19 mouse cellular contexts compared by ENCODE assay signal in the genomic region with DNA sequence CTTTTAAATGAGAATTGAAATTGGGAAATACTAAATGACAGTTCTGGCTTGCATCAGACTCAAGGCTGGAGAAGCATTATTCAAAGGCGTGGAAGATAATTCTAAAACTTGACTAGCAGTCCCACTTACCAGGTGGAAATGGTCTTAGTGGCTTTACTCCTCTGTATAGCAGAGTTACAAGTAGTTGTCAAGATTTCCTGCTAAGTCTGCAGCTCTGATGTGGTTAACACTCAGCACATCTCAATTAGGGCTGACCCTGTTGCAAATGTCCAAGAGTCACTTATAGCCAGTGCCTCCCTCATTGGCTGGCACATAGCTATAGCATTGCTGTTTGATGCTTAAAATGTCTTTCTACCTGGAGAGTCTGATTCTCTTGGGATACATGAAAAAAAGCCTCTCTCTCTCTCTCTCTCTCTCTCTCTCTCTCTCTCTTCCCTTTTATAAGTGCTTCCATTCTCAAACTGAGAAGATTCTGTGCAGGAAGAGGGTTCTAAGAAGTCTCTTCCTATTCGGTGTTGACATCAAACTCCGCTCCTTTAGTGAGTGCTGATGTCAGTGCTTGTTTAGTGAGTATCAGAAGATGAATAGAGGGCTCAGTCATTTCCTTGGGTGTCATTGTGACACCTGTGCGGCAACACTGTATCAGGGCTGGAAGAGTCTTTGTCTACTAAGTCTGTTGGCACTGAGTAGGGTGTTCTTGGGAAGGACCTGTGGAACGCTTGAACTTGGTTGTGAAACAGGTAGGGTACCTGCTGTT. TPM values are rescaled to one million over a fixed set of nuclear protein-coding genes. Genes with fewer than 3 reads are reported as not detected.
DNase-seq lines count a peak whose midpoint lies in the region; ATAC-seq and TF ChIP-seq lines count a peak whose summit lies in the region.
"Had no signal": no experiment of that assay in that cellular context is flagged by ENCODE, and none has a peak within 500 bp of the region (broad histone marks: within the 10 kb centered on the region; RNA-seq: fewer than 3 reads in every experiment).

No protein-coding gene starts in this region.

- H3K36me3 ChIP-seq in midbrain, embryonic 11.5 days (ENCODE audit: control insufficient read depth, insufficient read depth, low read length) = no peaks in the 10 kb centered on the region
- no peaks in the 10 kb centered on the region for H3K36me3 ChIP-seq in midbrain, embryonic 10.5 days
- peaks cover 2% of the 10 kb centered on the region; the same call in 1 of the 2 replicates for H3K36me3 ChIP-seq in liver, postnatal 0 days (replicated peaks; ENCODE audit: insufficient read depth, low read length)
- no peaks in the 10 kb centered on the region for H3K36me3 ChIP-seq in forebrain, embryonic 11.5 days (ENCODE audit: control insufficient read depth, insufficient read depth, low read length)
- no peaks in the 10 kb centered on the region for H3K36me3 ChIP-seq in kidney, embryonic 16.5 days (ENCODE audit: insufficient read depth, low read length)
- H3K36me3 ChIP-seq: hindbrain, embryonic 12.5 days; limb, embryonic 12.5 days; midbrain, embryonic 13.5 days had no signal

- TF ChIP-seq EP300 in liver, postnatal 0 days (IDR thresholded peaks at IDR 0.05; ENCODE audit: low read depth) = no peak

- no peak for ATAC-seq in midbrain, embryonic 11.5 days (ENCODE audit: low FRiP score)
- no peak for ATAC-seq in liver, postnatal 0 days
- ATAC-seq in forebrain, embryonic 11.5 days (replicated peaks; ENCODE audit: low FRiP score) = no peak
- no peak for ATAC-seq in kidney, embryonic 16.5 days (ENCODE audit: low FRiP score, low TSS enrichment)
- ATAC-seq: forebrain, postnatal 0 days; intestine, embryonic 16.5 days; midbrain, embryonic 13.5 days; Patski had no signal

- no peak overlapping the region for H3K27ac ChIP-seq in midbrain, embryonic 11.5 days (ENCODE audit: low read depth, low read length)
- no peak overlapping the region for H3K27ac ChIP-seq in midbrain, embryonic 10.5 days (replicated peaks)
- peak overlapping the region; percentile 41; the same call in 1 of the 2 replicates for H3K27ac ChIP-seq in bone marrow, adult 2 months (ENCODE audit: control insufficient read depth, insufficient read depth, low read depth, low read length, poor library complexity)
- 0 out of 2 replicates have a peak overlapping the region, but pooled peaks have one; percentile 36 for H3K27ac ChIP-seq in liver, postnatal 0 days (ENCODE audit: low read depth)
- no peak overlapping the region for H3K27ac ChIP-seq in forebrain, embryonic 11.5 days (ENCODE audit: low read depth, low read length)
- H3K27ac ChIP-seq in kidney, embryonic 16.5 days (ENCODE audit: low read length) = no peak overlapping the region
- H3K27ac ChIP-seq: hindbrain, embryonic 12.5 days; limb, embryonic 12.5 days; midbrain, embryonic 13.5 days had no signal

- 96% methylated on average over 5 of the region's 5 CpGs for WGBS in midbrain, embryonic 11.5 days
- WGBS in midbrain, embryonic 10.5 days = 93% methylated on average over 5 of the region's 5 CpGs
- 58% methylated on average over 5 of the region's 5 CpGs for WGBS in bone marrow, adult 2 months
- WGBS in liver, postnatal 0 days (ENCODE audit: insufficient replicate concordance) = 78% methylated on average over 5 of the region's 5 CpGs
- 88% methylated on average over 5 of the region's 5 CpGs for WGBS in forebrain, embryonic 11.5 days
- 93% methylated on average over 5 of the region's 5 CpGs for WGBS in kidney, embryonic 16.5 days

- TF ChIP-seq CTCF in bone marrow, adult 2 months (IDR thresholded peaks at IDR 0.05; ENCODE audit: control insufficient read depth, insufficient read depth, low read length) = no peak
- no peak for TF ChIP-seq CTCF in liver, postnatal 0 days (IDR thresholded peaks at IDR 0.05; ENCODE audit: low read depth)

- H3K9ac ChIP-seq in midbrain, embryonic 11.5 days (ENCODE audit: low read length) = no peak overlapping the region
- no peak overlapping the region for H3K9ac ChIP-seq in liver, postnatal 0 days (replicated peaks)
- H3K9ac ChIP-seq in forebrain, embryonic 11.5 days (ENCODE audit: low read length) = no peak overlapping the region
- H3K9ac ChIP-seq in kidney, embryonic 16.5 days (replicated peaks; ENCODE audit: low read length) = no peak overlapping the region
- H3K9ac ChIP-seq: forebrain, postnatal 0 days; hindbrain, embryonic 12.5 days; limb, embryonic 12.5 days had no signal

- no peaks in the 10 kb centered on the region for H3K27me3 ChIP-seq in midbrain, embryonic 11.5 days (ENCODE audit: control insufficient read depth, insufficient read depth, low read length)
- no peaks in the 10 kb centered on the region for H3K27me3 ChIP-seq in midbrain, embryonic 10.5 days (ENCODE audit: low read depth, poor library complexity, severe bottlenecking)
- H3K27me3 ChIP-seq in liver, postnatal 0 days (ENCODE audit: insufficient read depth, low read length) = no peaks in the 10 kb centered on the region
- no peaks in the 10 kb centered on the region for H3K27me3 ChIP-seq in forebrain, embryonic 11.5 days (ENCODE audit: control insufficient read depth, insufficient read depth, low read length)
- H3K27me3 ChIP-seq in kidney, embryonic 16.5 days (ENCODE audit: insufficient read depth, low read length) = no peaks in the 10 kb centered on the region
- H3K27me3 ChIP-seq: heart, embryonic 13.5 days; hindbrain, embryonic 12.5 days; limb, embryonic 12.5 days; midbrain, embryonic 13.5 days; Patski had no signal

- H3K4me2 ChIP-seq in midbrain, embryonic 11.5 days = no peak overlapping the region
- H3K4me2 ChIP-seq in liver, postnatal 0 days (ENCODE audit: low read depth, low read length) = no peak overlapping the region
- H3K4me2 ChIP-seq in forebrain, embryonic 11.5 days (ENCODE audit: low read depth, low read length, severe bottlenecking) = no peak overlapping the region
- H3K4me2 ChIP-seq in kidney, embryonic 16.5 days (replicated peaks; ENCODE audit: low read depth, low read length) = no peak overlapping the region
- H3K4me2 ChIP-seq: limb, embryonic 12.5 days had no signal

- no peak for TF ChIP-seq POLR2A in bone marrow, adult 2 months (IDR thresholded peaks at IDR 0.05; ENCODE audit: borderline replicate concordance, control insufficient read depth, low read depth, low read length)

- DNase-seq in midbrain, embryonic 11.5 days (ENCODE audit: low spot score, missing footprints) = peak; percentile 17
- DNase-seq in midbrain, embryonic 10.5 days (ENCODE audit: low spot score) = no peak
- DNase-seq in liver, postnatal 0 days = no peak
- DNase-seq in forebrain, embryonic 11.5 days (ENCODE audit: low spot score) = no peak
- DNase-seq in cerebellum, adult 8-10 months = no peak
- DNase-seq: forebrain, postnatal 0 days; kidney, postnatal 14 days; lung, postnatal 14 days; right cerebral cortex, adult 18-20 months; spleen, adult 18-20 months had no signal

- H3K4me1 ChIP-seq in midbrain, embryonic 11.5 days (ENCODE audit: control insufficient read depth, insufficient read depth, low read length) = peaks cover 11% of the 10 kb centered on the region
- peaks cover 32% of the 10 kb centered on the region for H3K4me1 ChIP-seq in midbrain, embryonic 10.5 days
- peaks cover 12% of the 10 kb centered on the region for H3K4me1 ChIP-seq in bone marrow, adult 2 months (ENCODE audit: control insufficient read depth, insufficient read depth, low read length)
- peaks cover 52% of the 10 kb centered on the region for H3K4me1 ChIP-seq in liver, postnatal 0 days (ENCODE audit: insufficient read depth)
- H3K4me1 ChIP-seq in forebrain, embryonic 11.5 days (replicated peaks; ENCODE audit: control insufficient read depth, insufficient read depth, low read length) = peaks cover 3% of the 10 kb centered on the region; the same call in 1 of the 2 replicates
- H3K4me1 ChIP-seq in kidney, embryonic 16.5 days (ENCODE audit: insufficient read depth, low read length) = peaks cover 28% of the 10 kb centered on the region

- no peak overlapping the region for H3K4me3 ChIP-seq in midbrain, embryonic 11.5 days (ENCODE audit: low read depth, low read length)
- H3K4me3 ChIP-seq in midbrain, embryonic 10.5 days = no peak overlapping the region
- no peak overlapping the region for H3K4me3 ChIP-seq in bone marrow, adult 2 months (replicated peaks; ENCODE audit: control insufficient read depth, low read depth, low read length)
- H3K4me3 ChIP-seq in liver, postnatal 0 days (ENCODE audit: low read depth, low read length) = no peak overlapping the region
- no peak overlapping the region for H3K4me3 ChIP-seq in forebrain, embryonic 11.5 days (ENCODE audit: low read depth, low read length)
- H3K4me3 ChIP-seq in kidney, embryonic 16.5 days (ENCODE audit: low read length) = no peak overlapping the region
- H3K4me3 ChIP-seq: hindbrain, embryonic 12.5 days; limb, embryonic 12.5 days; midbrain, embryonic 13.5 days; myocyte had no signal

- no peaks in the 10 kb centered on the region for H3K9me3 ChIP-seq in midbrain, embryonic 11.5 days (ENCODE audit: control insufficient read depth, low read length)
- H3K9me3 ChIP-seq in midbrain, embryonic 10.5 days (replicated peaks) = no peaks in the 10 kb centered on the region
- no peaks in the 10 kb centered on the region for H3K9me3 ChIP-seq in liver, postnatal 0 days (ENCODE audit: low read length)
- no peaks in the 10 kb centered on the region for H3K9me3 ChIP-seq in forebrain, embryonic 11.5 days (ENCODE audit: control insufficient read depth, low read length)
- no peaks in the 10 kb centered on the region for H3K9me3 ChIP-seq in kidney, embryonic 16.5 days (ENCODE audit: low read length)
- H3K9me3 ChIP-seq: heart, embryonic 13.5 days; hindbrain, embryonic 12.5 days; limb, embryonic 12.5 days; midbrain, embryonic 13.5 days had no signal

RNA-seq across cellular contexts. Expression of gene Cnst, which starts 3.0 kb away (rescaled TPM):
- 22.6 and 25.1 TPM in 2 replicates for polyA plus RNA-seq in midbrain, embryonic 11.5 days (2014; fragmentation: Nextera tagmentation; extraction: Ambion mirVana)
- polyA plus RNA-seq in midbrain, embryonic 10.5 days (2016; fragmentation: Nextera tagmentation; extraction: Ambion mirVana) = 19.7 and 23.5 TPM in 2 replicates
- polyA plus RNA-seq in bone marrow, adult 2 months (2011; ENCODE audit: insufficient read depth, insufficient read length, low replicate concordance, missing spikeins) = 15.3 and 25.1 TPM in 2 replicates
- polyA plus RNA-seq in liver, postnatal 0 days (2015; fragmentation: Nextera tagmentation; extraction: Ambion mirVana) = 5.0 and 5.8 TPM in 2 replicates
- 23.5 and 23.6 TPM in 2 replicates for polyA plus RNA-seq in forebrain, embryonic 11.5 days (2014; fragmentation: Nextera tagmentation; extraction: Ambion mirVana)
- polyA plus RNA-seq in kidney, embryonic 16.5 days (2015; fragmentation: Nextera tagmentation; extraction: Ambion mirVana) = 16.3 and 16.5 TPM in 2 replicates

RNA-seq across cellular contexts. Expression of gene Tfb2m, which starts 3.1 kb away (rescaled TPM):
- polyA plus RNA-seq in midbrain, embryonic 11.5 days (2014; fragmentation: Nextera tagmentation; extraction: Ambion mirVana) = 27.1 and 30.7 TPM in 2 replicates
- polyA plus RNA-seq in midbrain, embryonic 10.5 days (2016; fragmentation: Nextera tagmentation; extraction: Ambion mirVana) = 25.5 and 25.7 TPM in 2 replicates
- 6.7 and 20.0 TPM in 2 replicates for polyA plus RNA-seq in bone marrow, adult 2 months (2011; ENCODE audit: insufficient read depth, insufficient read length, low replicate concordance, missing spikeins)
- polyA plus RNA-seq in liver, postnatal 0 days (2015; fragmentation: Nextera tagmentation; extraction: Ambion mirVana) = 16.3 and 17.6 TPM in 2 replicates
- polyA plus RNA-seq in forebrain, embryonic 11.5 days (2014; fragmentation: Nextera tagmentation; extraction: Ambion mirVana) = 23.8 and 25.1 TPM in 2 replicates
- polyA plus RNA-seq in kidney, embryonic 16.5 days (2015; fragmentation: Nextera tagmentation; extraction: Ambion mirVana) = 27.1 and 38.0 TPM in 2 replicates

RNA-seq across cellular contexts. Expression of gene Smyd3, which starts 31.3 kb away (rescaled TPM):
- 13.1 and 15.9 TPM in 2 replicates for polyA plus RNA-seq in midbrain, embryonic 11.5 days (2014; fragmentation: Nextera tagmentation; extraction: Ambion mirVana)
- 11.7 and 15.3 TPM in 2 replicates for polyA plus RNA-seq in midbrain, embryonic 10.5 days (2016; fragmentation: Nextera tagmentation; extraction: Ambion mirVana)
- polyA plus RNA-seq in bone marrow, adult 2 months (2011; ENCODE audit: insufficient read depth, insufficient read length, low replicate concordance, missing spikeins) = 8.0 and 20.8 TPM in 2 replicates
- polyA plus RNA-seq in liver, postnatal 0 days (2015; fragmentation: Nextera tagmentation; extraction: Ambion mirVana) = 5.0 and 5.1 TPM in 2 replicates
- 14.1 and 16.1 TPM in 2 replicates for polyA plus RNA-seq in forebrain, embryonic 11.5 days (2014; fragmentation: Nextera tagmentation; extraction: Ambion mirVana)
- 20.2 and 21.4 TPM in 2 replicates for polyA plus RNA-seq in kidney, embryonic 16.5 days (2015; fragmentation: Nextera tagmentation; extraction: Ambion mirVana)

Comparison
In these comparisons a context has a peak if more than half of its experiments do, and no peak if none do; other contexts are left out.
1. H3K27ac ChIP-seq: peak in bone marrow, adult 2 months (single experiment) and liver, postnatal 0 days (single experiment); none in midbrain, embryonic 11.5 days (single experiment), midbrain, embryonic 10.5 days (single experiment), forebrain, embryonic 11.5 days (single experiment) and kidney, embryonic 16.5 days (single experiment).